Mouse (Mus musculus): ENCODE measurements around the gene Nup210l. TPM values are rescaled to one million over a fixed set of nuclear protein-coding genes. Genes with fewer than 3 reads are reported as not detected.
A peak's percentile ranks its signal among the peaks of the same experiment; 100 is the strongest.

The Nup210l gene
- polyA plus RNA-seq, 1 experiment: 55.5 TPM

DNA sequence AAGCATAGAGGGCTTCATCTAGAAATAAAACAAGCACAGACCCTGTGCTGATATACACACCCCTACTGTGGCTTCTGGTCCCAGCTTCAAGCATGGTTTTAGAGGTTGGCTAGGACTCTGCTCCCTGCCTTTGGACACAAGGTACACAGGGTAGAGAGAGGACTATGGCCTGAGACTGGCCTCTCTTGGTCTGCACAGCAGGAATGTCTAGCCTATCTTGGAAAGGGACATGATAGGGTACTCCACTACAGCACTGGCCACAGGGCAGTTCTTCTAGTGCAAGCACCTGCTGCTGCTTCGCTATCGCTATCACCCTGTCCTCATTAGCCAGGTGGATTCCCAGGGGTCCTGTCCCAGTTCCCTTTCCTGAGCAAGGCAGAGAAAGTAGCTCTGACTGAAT, 137.3 kb downstream of the Nup210l start:
- Histone ChIP-seq H3K27me3 (ENCODE audit: control insufficient read depth, insufficient read depth, low read length) (no peaks in the 10 kb centered on the region; the same call in 1 of the 2 replicates), H3K4me3 (ENCODE audit: control insufficient read depth, low read depth, low read length) (peak overlapping the region; percentile 93), H3K36me3 (ENCODE audit: control insufficient read depth, insufficient read depth, low read length) (no peaks in the 10 kb centered on the region), H3K27ac (ENCODE audit: control insufficient read depth, insufficient read depth, low read depth, low read length) (no peak overlapping the region), H3K4me1 (ENCODE audit: control insufficient read depth, insufficient read depth, low read length) (peaks cover 5% of the 10 kb centered on the region)
- TF ChIP-seq CTCF (IDR thresholded peaks at IDR 0.05; ENCODE audit: control insufficient read depth, insufficient read depth, insufficient replicate concordance, low read depth, low read length): no peak
- TF ChIP-seq POLR2A (IDR thresholded peaks at IDR 0.05; ENCODE audit: control insufficient read depth, low read depth, low read length): no peak

DNA sequence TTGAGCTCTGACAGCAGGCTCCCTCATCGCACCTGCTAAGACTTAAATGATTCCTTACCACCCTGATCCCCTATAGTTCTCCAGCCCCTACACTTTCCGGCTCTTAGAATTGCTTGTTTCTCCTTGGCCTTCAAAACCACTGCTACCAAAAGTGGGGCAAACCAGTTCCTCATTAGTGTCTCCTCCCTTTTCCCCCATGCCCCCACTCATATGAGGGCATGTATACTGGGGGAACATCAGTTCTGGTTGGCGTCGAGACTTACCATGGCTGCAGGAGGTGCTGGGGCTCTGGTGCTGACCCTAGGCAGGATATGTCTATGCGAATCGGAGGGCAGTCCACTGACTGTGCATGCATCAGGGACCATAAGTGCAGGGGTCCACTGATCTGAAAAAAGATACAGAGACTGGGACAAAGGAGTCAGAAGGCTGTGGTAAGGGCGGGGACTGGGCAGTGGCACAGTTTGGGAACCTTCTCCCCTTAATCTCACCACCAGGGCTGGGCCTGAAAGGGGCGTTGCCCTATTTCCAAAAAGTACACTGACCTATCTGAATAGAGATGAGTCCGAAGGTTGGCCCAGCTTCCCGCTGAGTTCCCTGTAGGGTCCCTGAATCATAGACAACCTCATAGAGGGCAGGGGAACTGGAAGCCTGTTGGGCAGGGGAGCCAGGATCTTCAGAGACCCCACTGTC, 137.9 kb downstream of the Nup210l start:
- Histone ChIP-seq H3K4me3 (ENCODE audit: control insufficient read depth, low read depth, low read length) (peak overlapping the region; percentile 93), H3K27me3 (ENCODE audit: control insufficient read depth, insufficient read depth, low read length) (no peaks in the 10 kb centered on the region; the same call in 1 of the 2 replicates), H3K27ac (ENCODE audit: control insufficient read depth, insufficient read depth, low read depth, low read length) (peak overlapping the region; percentile 23), H3K4me1 (ENCODE audit: control insufficient read depth, insufficient read depth, low read length) (peaks cover 5% of the 10 kb centered on the region), H3K36me3 (ENCODE audit: control insufficient read depth, insufficient read depth, low read length) (no peaks in the 10 kb centered on the region)
- TF ChIP-seq POLR2A (IDR thresholded peaks at IDR 0.05; ENCODE audit: control insufficient read depth, low read depth, low read length): no peak
- no peak for TF ChIP-seq CTCF (IDR thresholded peaks at IDR 0.05; ENCODE audit: control insufficient read depth, insufficient read depth, insufficient replicate concordance, low read depth, low read length)

DNA sequence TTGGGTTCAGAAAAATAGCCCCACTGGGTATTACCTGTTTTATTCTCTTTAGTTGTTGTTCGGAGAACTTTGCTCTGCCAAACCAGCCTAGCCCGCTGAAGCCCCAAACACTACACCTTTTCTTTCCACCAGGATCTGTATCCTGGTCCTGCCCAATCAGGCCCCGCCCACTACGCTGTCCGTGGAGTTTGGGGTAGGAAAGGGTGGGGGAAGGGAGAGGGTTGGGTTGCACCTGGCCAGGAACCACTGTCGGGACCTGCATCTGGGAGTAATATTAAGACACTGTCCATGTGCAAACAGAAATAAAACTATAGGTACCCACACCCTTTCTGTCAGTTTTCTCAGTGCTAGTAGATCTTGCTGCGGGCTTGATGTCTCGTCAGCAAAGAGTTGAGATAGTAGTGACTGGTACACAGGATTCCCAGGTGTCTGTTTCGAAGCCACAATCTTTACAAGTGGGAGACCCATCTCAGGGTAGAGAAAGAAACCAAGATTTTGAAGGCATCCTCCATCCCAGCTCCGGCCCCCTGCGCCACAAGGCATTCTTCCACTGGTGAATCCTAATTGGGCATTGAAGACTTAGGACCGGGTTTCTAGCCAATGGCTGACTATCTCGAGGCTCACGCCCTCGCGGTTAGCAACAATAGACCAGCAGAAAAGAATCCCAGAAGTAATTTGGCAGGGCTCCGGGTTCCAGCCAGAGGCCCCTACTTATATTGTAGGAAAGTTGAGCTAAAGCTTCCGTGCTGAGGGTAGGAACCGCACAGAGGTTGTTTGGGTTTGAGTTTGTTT, 139.2 kb downstream of the Nup210l start, which contains the start of gene Creb3l4:
Gene Creb3l4 (minus strand): TSS at position 529 of the 792 bp plus-strand sequence.
- H3K36me3 ChIP-seq (ENCODE audit: control insufficient read depth, insufficient read depth, low read length): no peaks in the 10 kb centered on the region
- peak within 1 kb of the TSS; percentile 52 for H3K27ac ChIP-seq (ENCODE audit: control insufficient read depth, insufficient read depth, low read depth, low read length)
- peaks cover 7% of the 10 kb centered on the region for H3K4me1 ChIP-seq (ENCODE audit: control insufficient read depth, insufficient read depth, low read length)
- H3K4me3 ChIP-seq (ENCODE audit: control insufficient read depth, low read depth, low read length): peak within 1 kb of the TSS; percentile 93
- H3K27me3 ChIP-seq (ENCODE audit: control insufficient read depth, insufficient read depth, low read length): no peaks in the 10 kb centered on the region; the same call in 1 of the 2 replicates
- TF ChIP-seq POLR2A (IDR thresholded peaks at IDR 0.05; ENCODE audit: control insufficient read depth, low read depth, low read length) (no peak), CTCF (IDR thresholded peaks at IDR 0.05; ENCODE audit: control insufficient read depth, insufficient read depth, insufficient replicate concordance, low read depth, low read length) (no peak)

DNA sequence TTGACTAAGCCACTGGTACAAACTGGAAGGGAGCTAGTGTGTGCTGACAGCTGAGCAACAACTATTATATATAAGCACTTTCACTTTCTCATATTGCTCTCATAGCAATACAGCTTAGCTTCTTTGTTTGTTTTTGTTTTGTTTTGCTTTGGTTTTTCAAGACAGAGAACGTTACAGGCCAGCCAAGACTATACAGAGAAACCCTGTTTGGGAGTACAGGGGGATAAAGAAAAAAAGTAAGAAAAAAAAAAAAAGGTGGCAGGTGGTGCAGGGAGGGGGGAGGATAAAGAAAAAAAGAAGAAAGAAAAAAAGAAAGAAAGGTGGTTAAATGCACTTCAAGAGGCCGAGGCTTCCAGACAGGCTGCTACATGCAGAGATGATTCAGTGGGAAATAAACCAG, 141.5 kb downstream of the Nup210l start:
- no peak for TF ChIP-seq POLR2A (IDR thresholded peaks at IDR 0.05; ENCODE audit: control insufficient read depth, low read depth, low read length)
- TF ChIP-seq CTCF (IDR thresholded peaks at IDR 0.05; ENCODE audit: control insufficient read depth, insufficient read depth, insufficient replicate concordance, low read depth, low read length): no peak
- Histone ChIP-seq H3K27ac (ENCODE audit: control insufficient read depth, insufficient read depth, low read depth, low read length) (no peak overlapping the region; the same call in 1 of the 2 replicates), H3K36me3 (ENCODE audit: control insufficient read depth, insufficient read depth, low read length) (no peaks in the 10 kb centered on the region), H3K27me3 (ENCODE audit: control insufficient read depth, insufficient read depth, low read length) (no peaks in the 10 kb centered on the region; the same call in 1 of the 2 replicates), H3K4me3 (ENCODE audit: control insufficient read depth, low read depth, low read length) (no peak overlapping the region), H3K4me1 (ENCODE audit: control insufficient read depth, insufficient read depth, low read length) (peaks cover 12% of the 10 kb centered on the region)

DNA sequence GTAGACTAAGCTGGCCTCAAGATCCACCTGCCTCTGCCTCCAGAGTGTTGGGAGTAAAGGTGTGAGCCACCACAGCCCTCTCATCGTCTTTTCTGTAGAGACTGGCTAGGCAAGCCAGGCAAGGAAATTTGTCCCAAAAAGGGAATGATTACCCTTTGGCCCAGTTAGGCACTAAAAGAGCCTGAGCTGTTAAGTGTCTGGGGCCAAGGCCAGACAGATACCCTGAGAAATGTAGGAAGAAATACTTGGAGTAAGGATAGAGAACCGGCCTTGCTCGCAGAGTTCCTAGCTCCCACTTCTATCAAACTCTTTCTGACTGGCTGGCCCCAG, 143.7 kb downstream of the Nup210l start:
- H3K27ac ChIP-seq (ENCODE audit: control insufficient read depth, insufficient read depth, low read depth, low read length): peak overlapping the region; percentile 88
- TF ChIP-seq POLR2A (IDR thresholded peaks at IDR 0.05; ENCODE audit: control insufficient read depth, low read depth, low read length) (no peak), CTCF (IDR thresholded peaks at IDR 0.05; ENCODE audit: control insufficient read depth, insufficient read depth, insufficient replicate concordance, low read depth, low read length) (no peak)
- H3K4me1 ChIP-seq (ENCODE audit: control insufficient read depth, insufficient read depth, low read length): peaks cover 12% of the 10 kb centered on the region
- H3K4me3 ChIP-seq (ENCODE audit: control insufficient read depth, low read depth, low read length): peak overlapping the region; percentile 97
- H3K36me3 ChIP-seq (ENCODE audit: control insufficient read depth, insufficient read depth, low read length): no peaks in the 10 kb centered on the region
- H3K27me3 ChIP-seq (ENCODE audit: control insufficient read depth, insufficient read depth, low read length): no peaks in the 10 kb centered on the region; the same call in 1 of the 2 replicates

DNA sequence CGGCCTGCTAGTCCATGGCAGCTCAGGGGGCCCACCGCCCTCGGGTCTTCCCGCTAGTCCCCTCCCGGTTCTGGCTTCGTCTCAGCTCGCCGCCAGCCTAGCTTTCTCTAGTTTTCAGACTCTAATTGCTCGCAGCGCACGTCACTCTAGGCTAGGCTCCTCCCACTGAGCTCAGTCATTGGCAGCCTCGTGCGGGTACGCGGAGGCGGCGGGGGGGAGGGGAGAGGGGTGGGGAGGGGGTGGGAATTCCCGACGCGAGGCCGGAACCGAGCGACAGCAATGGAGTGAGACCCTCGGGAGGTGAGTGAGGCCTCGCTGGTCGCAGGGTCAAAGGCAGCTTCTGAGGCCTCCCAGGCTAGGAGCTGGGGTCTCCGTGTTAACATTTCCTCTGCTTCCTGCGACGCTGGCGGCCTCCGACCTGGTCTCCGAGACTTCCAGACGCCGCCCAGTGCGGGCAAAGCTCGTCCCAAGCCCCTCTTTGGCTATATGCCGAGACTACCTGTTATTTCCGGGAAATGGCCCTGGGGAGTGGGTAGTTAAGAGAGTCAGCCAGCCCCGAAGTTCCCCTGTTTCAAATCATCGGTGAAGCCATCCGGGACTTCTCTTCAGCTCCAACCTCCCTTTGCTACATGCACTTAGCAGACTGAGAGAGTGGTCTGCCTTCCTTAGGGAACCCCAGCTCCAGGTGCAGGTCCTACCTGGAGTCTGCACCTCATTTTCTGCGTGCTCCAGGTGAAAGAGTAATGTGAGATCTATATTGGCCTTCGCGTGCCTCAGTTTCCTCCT, 144.2 kb downstream of the Nup210l start, which contains the start of gene Slc39a1:
Gene Slc39a1 (plus strand): TSS at position 213 of the 786 bp plus-strand sequence.
- Histone ChIP-seq H3K27ac (ENCODE audit: control insufficient read depth, insufficient read depth, low read depth, low read length) (peak within 1 kb of the TSS; percentile 90), H3K4me1 (ENCODE audit: control insufficient read depth, insufficient read depth, low read length) (peaks cover 12% of the 10 kb centered on the region), H3K36me3 (ENCODE audit: control insufficient read depth, insufficient read depth, low read length) (no peaks in the 10 kb centered on the region), H3K4me3 (ENCODE audit: control insufficient read depth, low read depth, low read length) (peak within 1 kb of the TSS; percentile 97), H3K27me3 (ENCODE audit: control insufficient read depth, insufficient read depth, low read length) (no peaks in the 10 kb centered on the region)
- peak; percentile 65 for TF ChIP-seq POLR2A (IDR thresholded peaks at IDR 0.05; ENCODE audit: control insufficient read depth, low read depth, low read length)
- no peak for TF ChIP-seq CTCF (IDR thresholded peaks at IDR 0.05; ENCODE audit: control insufficient read depth, insufficient read depth, insufficient replicate concordance, low read depth, low read length)

Data from testis, adult 2 months (tissue).